Mouse (Mus musculus): Measurements from ENCODE around the gene Amh. TPM values are rescaled to one million over a fixed set of nuclear protein-coding genes. Genes with fewer than 3 reads are reported as not detected.
A peak's percentile ranks its signal among the peaks of the same experiment; 100 is the strongest.
"Not testable (repeated sequence)": the region's sequence is repeated elsewhere in the genome, so short reads cannot be mapped to it uniquely, and the experiment has no call there.

Gene Amh
- polyA plus RNA-seq, 1 experiment from 2014 or later: 0.13 TPM

DNA sequence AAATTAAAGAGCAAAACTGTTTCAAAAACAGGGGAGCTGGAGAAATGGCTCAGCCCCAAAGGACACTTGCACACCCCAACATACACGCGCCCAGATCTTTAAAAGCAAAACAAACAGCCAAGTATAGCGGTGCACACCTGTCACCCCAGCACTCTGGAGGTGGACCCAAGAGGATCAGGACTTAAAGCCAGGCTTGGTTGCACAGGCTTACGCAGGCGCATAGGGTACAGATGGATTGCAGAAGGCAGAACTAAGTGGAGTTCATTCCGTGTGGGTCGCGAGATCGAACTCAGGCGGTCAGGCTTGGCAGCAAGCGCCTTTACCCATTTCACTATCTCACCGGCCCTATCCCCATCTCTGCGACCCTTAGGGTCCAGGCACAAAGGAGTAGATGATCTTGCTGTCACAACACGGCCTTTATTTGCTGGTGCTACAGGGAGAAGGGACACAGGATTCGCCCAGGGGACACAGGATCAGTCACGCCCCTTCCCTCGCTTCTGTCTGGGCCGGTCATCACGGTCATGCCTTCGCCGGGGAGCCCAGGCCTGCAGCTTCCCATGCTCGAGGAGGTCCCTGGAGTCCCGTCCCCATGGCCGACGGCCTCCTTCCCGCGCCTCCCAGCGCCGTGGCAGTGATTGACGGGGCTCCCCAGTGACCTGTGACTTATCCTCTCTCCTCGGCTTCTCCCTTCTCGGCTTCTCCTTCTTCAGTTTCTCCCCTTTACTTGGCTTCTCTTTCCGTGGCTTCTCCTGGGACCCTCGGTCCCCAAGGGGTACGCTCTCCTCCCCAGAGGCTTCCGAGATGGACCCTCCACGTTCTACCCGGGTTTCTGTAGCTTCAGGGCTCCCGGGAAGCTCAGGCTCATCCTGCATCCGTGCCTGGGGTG, 3.3 kb downstream of the Amh start:
- H3K9ac ChIP-seq (ENCODE audit: low read depth, low read length): peak overlapping the region; percentile 71
- peak overlapping the region; percentile 97 for H3K4me2 ChIP-seq (ENCODE audit: low read depth, low read length)
- 0 out of 2 replicates have a peak overlapping the region, but pooled peaks have one; percentile 83 for H3K27ac ChIP-seq (replicated peaks; ENCODE audit: low read depth, low read length)
- H3K9me3 ChIP-seq (ENCODE audit: control insufficient read depth, low read length): no peaks in the 10 kb centered on the region
- H3K4me1 ChIP-seq (ENCODE audit: control insufficient read depth, insufficient read depth, low read length): peaks cover 15% of the 10 kb centered on the region
- DNase-seq (ENCODE audit: low spot score) (peak; percentile 36), ATAC-seq (ENCODE audit: low read depth) (no peak)
- H3K27me3 ChIP-seq (replicated peaks; ENCODE audit: control insufficient read depth, insufficient read depth, low read length): peaks cover 21% of the 10 kb centered on the region
- WGBS: 18% methylated on average over 40 of the region's 40 CpGs
- H3K36me3 ChIP-seq (ENCODE audit: control insufficient read depth, insufficient read depth, low read length): peaks cover 18% of the 10 kb centered on the region
- H3K4me3 ChIP-seq (ENCODE audit: low read depth, low read length): peak overlapping the region; percentile 22; the same call in 1 of the 2 replicates

- peak overlapping the region; percentile 97 for H3K4me2 ChIP-seq (ENCODE audit: low read depth, low read length)
- no peak overlapping the region for H3K27ac ChIP-seq (replicated peaks; ENCODE audit: low read depth, low read length)
- H3K9me3 ChIP-seq (ENCODE audit: control insufficient read depth, low read length): no peaks in the 10 kb centered on the region
- ATAC-seq (ENCODE audit: low read depth) (no peak), DNase-seq (ENCODE audit: low spot score) (no peak)
- H3K27me3 ChIP-seq (replicated peaks; ENCODE audit: control insufficient read depth, insufficient read depth, low read length): peaks cover 21% of the 10 kb centered on the region
- peak overlapping the region; percentile 22; the same call in 1 of the 2 replicates for H3K4me3 ChIP-seq (ENCODE audit: low read depth, low read length)
- WGBS: 9% methylated on average over 17 of the region's 18 CpGs
- peaks cover 15% of the 10 kb centered on the region for H3K4me1 ChIP-seq (ENCODE audit: control insufficient read depth, insufficient read depth, low read length)
- H3K36me3 ChIP-seq (ENCODE audit: control insufficient read depth, insufficient read depth, low read length): peaks cover 11% of the 10 kb centered on the region
- H3K9ac ChIP-seq (ENCODE audit: low read depth, low read length): peak overlapping the region; percentile 71
These were observed 4.1 kb downstream of the Amh start for GRCm38 (mm10) chr10:80808985-80809632.

- no peak overlapping the region for H3K4me3 ChIP-seq (ENCODE audit: low read depth, low read length)
- H3K27me3 ChIP-seq (replicated peaks; ENCODE audit: control insufficient read depth, insufficient read depth, low read length): peaks cover 21% of the 10 kb centered on the region
- no peak for DNase-seq (ENCODE audit: low spot score)
- no peak for ATAC-seq (ENCODE audit: low read depth)
- H3K36me3 ChIP-seq (ENCODE audit: control insufficient read depth, insufficient read depth, low read length): peaks cover under 1% of the 10 kb centered on the region; the same call in 1 of the 2 replicates
- WGBS: 1% methylated on average over 10 of the region's 20 CpGs
- H3K27ac ChIP-seq (replicated peaks; ENCODE audit: low read depth, low read length): no peak overlapping the region
- H3K4me2 ChIP-seq (ENCODE audit: low read depth, low read length): peak overlapping the region; percentile 19; the same call in 1 of the 2 replicates
- no peaks in the 10 kb centered on the region for H3K9me3 ChIP-seq (ENCODE audit: control insufficient read depth, low read length)
- H3K9ac ChIP-seq (ENCODE audit: low read depth, low read length): no peak overlapping the region
- H3K4me1 ChIP-seq (ENCODE audit: control insufficient read depth, insufficient read depth, low read length): peaks cover 15% of the 10 kb centered on the region
These were observed 5.0 kb downstream of the Amh start for GRCm38 (mm10) chr10:80810084-80810483.

DNA sequence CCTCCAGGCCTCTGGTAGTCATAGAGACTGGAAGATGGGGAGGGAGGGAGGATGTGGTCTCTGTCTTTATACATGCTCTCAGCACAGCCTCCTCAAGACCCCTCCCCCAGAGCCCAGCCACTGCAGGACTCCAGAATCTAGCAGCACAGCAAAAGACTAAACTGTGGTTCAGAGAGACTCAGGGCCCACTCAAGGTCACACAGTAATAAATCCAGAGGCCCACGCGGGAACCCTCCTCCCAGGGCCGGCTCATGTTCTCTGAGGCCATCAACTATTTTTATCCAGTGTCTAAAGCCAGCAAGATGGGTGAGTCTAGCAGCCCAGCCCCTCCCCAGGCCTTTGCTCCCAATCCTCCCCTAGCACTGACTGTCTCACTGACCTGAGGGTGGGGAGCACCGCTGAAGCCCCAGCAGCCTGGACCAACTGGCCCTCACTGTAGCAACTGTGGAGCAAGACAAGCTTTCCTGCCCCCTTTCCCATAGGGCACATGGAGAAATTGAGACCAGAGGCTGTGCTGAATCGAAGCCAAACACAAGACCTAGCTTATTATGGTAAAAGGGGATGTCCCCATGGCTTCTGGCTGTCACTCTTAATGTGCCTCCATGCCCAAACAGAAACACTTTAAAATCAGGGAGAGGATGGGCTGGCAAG, 7.5 kb downstream of the Amh start:
- DNase-seq (ENCODE audit: low spot score): no peak
- no peak for ATAC-seq (ENCODE audit: low read depth)
- H3K9me3 ChIP-seq (ENCODE audit: control insufficient read depth, low read length): no peaks in the 10 kb centered on the region
- no peak overlapping the region; the same call in 1 of the 2 replicates for H3K9ac ChIP-seq (ENCODE audit: low read depth, low read length)
- no peak overlapping the region for H3K4me2 ChIP-seq (ENCODE audit: low read depth, low read length)
- H3K36me3 ChIP-seq (ENCODE audit: control insufficient read depth, insufficient read depth, low read length): no peaks in the 10 kb centered on the region
- WGBS: 64% methylated on average over 5 of the region's 5 CpGs
- H3K27ac ChIP-seq (replicated peaks; ENCODE audit: low read depth, low read length): no peak overlapping the region
- peaks cover 21% of the 10 kb centered on the region for H3K27me3 ChIP-seq (replicated peaks; ENCODE audit: control insufficient read depth, insufficient read depth, low read length)
- H3K4me1 ChIP-seq (ENCODE audit: control insufficient read depth, insufficient read depth, low read length): peaks cover 8% of the 10 kb centered on the region
- H3K4me3 ChIP-seq (ENCODE audit: low read depth, low read length): no peak overlapping the region

DNA sequence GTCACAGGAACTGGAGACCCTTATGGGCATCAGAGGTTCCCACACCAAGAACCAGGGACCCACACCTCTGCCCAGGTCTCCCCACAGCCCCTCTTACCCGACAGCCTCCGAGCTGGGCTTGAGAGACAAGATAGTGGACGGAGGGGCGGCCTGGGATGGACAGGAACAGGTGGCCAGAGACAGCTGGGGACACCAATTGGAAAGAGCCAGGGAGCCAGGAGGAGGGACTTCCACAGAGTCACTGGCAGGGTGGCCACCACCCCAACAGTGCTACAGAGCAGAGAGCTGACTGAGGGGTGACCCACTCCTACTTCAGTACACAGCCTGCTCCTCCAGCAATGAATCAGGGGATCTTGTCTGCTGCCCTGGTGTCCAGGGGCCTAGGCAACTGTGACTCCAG, 8.3 kb downstream of the Amh start, which contains the start of gene Jsrp1:
Gene Jsrp1, minus strand, starts transcription at position 133 of the 400 bp plus-strand sequence.
- 66% methylated on average over 4 of the region's 4 CpGs for WGBS
- Histone ChIP-seq H3K9me3 (ENCODE audit: control insufficient read depth, low read length) (no peaks in the 10 kb centered on the region), H3K4me3 (ENCODE audit: low read depth, low read length) (no peak within 1 kb of the TSS), H3K36me3 (ENCODE audit: control insufficient read depth, insufficient read depth, low read length) (no peaks in the 10 kb centered on the region), H3K4me2 (ENCODE audit: low read depth, low read length) (no peak within 1 kb of the TSS), H3K4me1 (ENCODE audit: control insufficient read depth, insufficient read depth, low read length) (peaks cover 3% of the 10 kb centered on the region), H3K27me3 (replicated peaks; ENCODE audit: control insufficient read depth, insufficient read depth, low read length) (peaks cover 17% of the 10 kb centered on the region), H3K27ac (replicated peaks; ENCODE audit: low read depth, low read length) (no peak within 1 kb of the TSS), H3K9ac (ENCODE audit: low read depth, low read length) (peak within 1 kb of the TSS; percentile 19; the same call in 1 of the 2 replicates)
- peak; percentile 46; the same call in 1 of the 2 replicates for ATAC-seq (ENCODE audit: low read depth)
- DNase-seq (ENCODE audit: low spot score): peak; percentile 57

DNA sequence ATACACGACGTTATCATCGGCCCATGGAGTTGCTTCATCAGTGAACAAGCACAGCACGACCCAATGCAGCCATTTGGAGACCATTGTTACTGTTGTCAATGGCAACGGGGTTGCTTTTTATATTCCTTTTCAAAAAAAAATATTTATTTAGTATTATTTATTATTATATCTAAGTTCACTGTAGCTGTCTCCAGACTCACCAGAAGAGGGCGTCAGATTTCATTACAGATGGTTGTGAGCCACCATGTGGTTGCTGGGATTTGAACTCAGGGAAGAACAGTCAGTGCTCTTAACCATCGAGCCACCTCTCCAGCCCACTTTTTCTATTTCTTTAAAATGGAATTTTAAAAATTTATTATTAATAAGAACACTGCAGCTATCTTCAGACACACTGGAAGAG, 9.8 kb downstream of the Amh start:
- no peak overlapping the region for H3K4me2 ChIP-seq (ENCODE audit: low read depth, low read length)
- 66% methylated on average over 7 of the region's 7 CpGs for WGBS
- H3K9me3 ChIP-seq (ENCODE audit: control insufficient read depth, low read length): no peaks in the 10 kb centered on the region
- no peak overlapping the region for H3K4me3 ChIP-seq (ENCODE audit: low read depth, low read length)
- H3K27ac ChIP-seq (replicated peaks; ENCODE audit: low read depth, low read length): no peak overlapping the region
- H3K36me3 ChIP-seq (ENCODE audit: control insufficient read depth, insufficient read depth, low read length): no peaks in the 10 kb centered on the region
- peaks cover 4% of the 10 kb centered on the region; the same call in 1 of the 2 replicates for H3K27me3 ChIP-seq (replicated peaks; ENCODE audit: control insufficient read depth, insufficient read depth, low read length)
- H3K9ac ChIP-seq (ENCODE audit: low read depth, low read length): no peak overlapping the region
- peaks cover 3% of the 10 kb centered on the region; the same call in 1 of the 2 replicates for H3K4me1 ChIP-seq (ENCODE audit: control insufficient read depth, insufficient read depth, low read length)
- DNase-seq (ENCODE audit: low spot score): no peak
- ATAC-seq (ENCODE audit: low read depth): no peak

- not testable (repeated sequence) for H3K4me3 ChIP-seq (ENCODE audit: low read depth, low read length); H3K4me1 ChIP-seq (ENCODE audit: control insufficient read depth, insufficient read depth, low read length); H3K36me3 ChIP-seq (ENCODE audit: control insufficient read depth, insufficient read depth, low read length); H3K9me3 ChIP-seq (ENCODE audit: control insufficient read depth, low read length); H3K9ac ChIP-seq (ENCODE audit: low read depth, low read length); H3K27ac ChIP-seq (replicated peaks; ENCODE audit: low read depth, low read length); DNase-seq (ENCODE audit: low spot score); ATAC-seq (ENCODE audit: low read depth); H3K27me3 ChIP-seq (replicated peaks; ENCODE audit: control insufficient read depth, insufficient read depth, low read length); H3K4me2 ChIP-seq (ENCODE audit: low read depth, low read length)
- 79% methylated on average over 3 of the region's 3 CpGs for WGBS
These were observed 11.3 kb downstream of the Amh start for GRCm38 (mm10) chr10:80816303-80816702.

DNA sequence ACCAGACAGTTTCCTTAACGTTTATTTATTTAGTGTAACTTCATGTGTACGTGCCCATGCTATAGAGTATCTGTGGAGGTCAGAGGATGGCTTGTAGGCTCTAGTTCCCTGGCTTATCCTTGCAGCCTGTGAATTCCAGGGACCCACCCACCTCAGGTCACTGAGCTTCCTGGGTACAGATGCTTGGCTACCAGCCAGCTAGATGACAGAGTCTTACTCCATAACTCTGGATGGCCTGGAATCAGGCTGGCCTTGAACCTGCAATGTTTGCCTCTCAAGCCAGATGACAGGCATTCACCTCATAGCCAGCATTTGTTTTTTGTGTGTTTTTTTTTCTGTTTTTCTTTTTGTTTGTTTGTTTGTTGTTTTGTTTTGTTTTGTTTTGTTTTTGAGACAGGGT, 12.1 kb downstream of the Amh start:
- WGBS: 66% methylated on average over 2 of the region's 2 CpGs
- ATAC-seq (ENCODE audit: low read depth): no peak

More for the DNA sequence above, 12.1 kb downstream of the Amh start:
- no peaks in the 10 kb centered on the region for H3K4me1 ChIP-seq (ENCODE audit: control insufficient read depth, insufficient read depth, low read length)
- no peak for DNase-seq (ENCODE audit: low spot score)
- H3K9ac ChIP-seq (ENCODE audit: low read depth, low read length): no peak overlapping the region
- H3K27ac ChIP-seq (replicated peaks; ENCODE audit: low read depth, low read length): no peak overlapping the region
- H3K27me3 ChIP-seq (replicated peaks; ENCODE audit: control insufficient read depth, insufficient read depth, low read length): no peaks in the 10 kb centered on the region
- H3K4me3 ChIP-seq (ENCODE audit: low read depth, low read length): no peak overlapping the region
- no peaks in the 10 kb centered on the region for H3K9me3 ChIP-seq (ENCODE audit: control insufficient read depth, low read length)
- no peaks in the 10 kb centered on the region for H3K36me3 ChIP-seq (ENCODE audit: control insufficient read depth, insufficient read depth, low read length)
- no peak overlapping the region for H3K4me2 ChIP-seq (ENCODE audit: low read depth, low read length)

All from embryonic facial prominence, embryonic 14.5 days (tissue).